Mouse (Mus musculus) myocyte (in vitro differentiated cells): ENCODE measurements around the gene Coro7. TPM values are rescaled to one million over a fixed set of nuclear protein-coding genes. Genes with fewer than 3 reads are reported as not detected.

Experiments used
- H3K27me3 ChIP-seq: one replicate; pipeline ENCODE4 v1.6.1; 2011; ENCODE audit not compliant: control insufficient read depth, insufficient read depth, insufficient read length
- H3K36me3 ChIP-seq: one replicate; pipeline ENCODE4 v1.6.1; 2011; ENCODE audit not compliant: control insufficient read depth, insufficient read depth
- H3K4me2 ChIP-seq: one replicate; pipeline ENCODE4 v1.6.1; 2011; ENCODE audit warnings: low read depth, control low read depth
- H3K4me3 ChIP-seq: one replicate; pipeline ENCODE4 v1.5.1; 2011; ENCODE audit warnings: mild to moderate bottlenecking, control low read depth, moderate library complexity
- H3K79me2 ChIP-seq: one replicate; pipeline ENCODE4 v1.6.1; 2011; ENCODE audit not compliant: control insufficient read depth, insufficient read depth
- H3ac ChIP-seq: one replicate; pipeline ENCODE4 v1.6.1; 2011; ENCODE audit not compliant: control insufficient read depth, insufficient read length
- CEBPB ChIP-seq: IDR thresholded peaks from 2 replicates; pipeline ENCODE4 v1.6.1; 2011; ENCODE audit warnings: mild to moderate bottlenecking, moderate library complexity; ENCODE audit not compliant: poor library complexity, insufficient read depth, severe bottlenecking
- E2F4 ChIP-seq: IDR thresholded peaks from one replicate; pipeline ENCODE4 v1.6.1; 2011; ENCODE audit warnings: mild to moderate bottlenecking, control low read depth, moderate library complexity; ENCODE audit not compliant: insufficient read depth
- MAX ChIP-seq: IDR thresholded peaks from one replicate; pipeline ENCODE4 v1.6.1; 2011; ENCODE audit warnings: low read depth, mild to moderate bottlenecking, control low read depth
- MYOD1 ChIP-seq, 3 experiments: IDR thresholded peaks; one replicate each; pipeline ENCODE4 v1.6.1; 2011; ENCODE audit warnings: control low read depth in 2 of 3, low read depth in 2 of 3, mild to moderate bottlenecking in 2 of 3, moderate library complexity in 1 of 3; ENCODE audit not compliant: insufficient read length in 2 of 3, control insufficient read depth in 1 of 3
- MYOG ChIP-seq, 3 experiments: IDR thresholded peaks; one replicate each; pipeline ENCODE4 v1.6.1; 2011; ENCODE audit warnings: control low read depth in 2 of 3, low read depth in 2 of 3, mild to moderate bottlenecking in 2 of 3; ENCODE audit not compliant: insufficient read length in 2 of 3, control insufficient read depth in 1 of 3, insufficient read depth in 1 of 3
- POLR2A ChIP-seq: IDR thresholded peaks from one replicate; pipeline ENCODE4 v1.6.1; 2011; ENCODE audit warnings: low read depth, mild to moderate bottlenecking, control low read depth, moderate library complexity; ENCODE audit not compliant: insufficient read length
- POLR2AphosphoS2 ChIP-seq: IDR thresholded peaks from one replicate; pipeline ENCODE4 v1.6.1; 2011; ENCODE audit warnings: low read depth, control low read depth; ENCODE audit not compliant: insufficient read length
- REST ChIP-seq: IDR thresholded peaks from one replicate; pipeline ENCODE4 v1.6.1; 2011; ENCODE audit warnings: mild to moderate bottlenecking, control low read depth, moderate library complexity; ENCODE audit not compliant: insufficient read depth, insufficient read length
- SRF ChIP-seq: IDR thresholded peaks from one replicate; pipeline ENCODE4 v1.6.1; 2011; ENCODE audit warnings: low read depth; ENCODE audit not compliant: control insufficient read depth, insufficient read length
- TCF12 ChIP-seq: IDR thresholded peaks from one replicate; pipeline ENCODE4 v1.6.1; 2011; ENCODE audit warnings: mild to moderate bottlenecking, control low read depth; ENCODE audit not compliant: poor library complexity, insufficient read depth, severe bottlenecking
- TCF3 ChIP-seq: IDR thresholded peaks from one replicate; pipeline ENCODE4 v1.6.1; 2011; ENCODE audit warnings: low read depth, control low read depth; ENCODE audit not compliant: insufficient read length
- USF1 ChIP-seq: IDR thresholded peaks from one replicate; pipeline ENCODE4 v1.6.1; 2011; ENCODE audit warnings: low read depth, mild to moderate bottlenecking, control low read depth, moderate library complexity
- polyA plus RNA-seq: library from polyadenylated mRNA; unstranded; fragments of >200 nt; fragmentation: generic; extraction: Trizol; gene quantifications from one replicate; pipeline ENCODE4 v1.2.1, GENCODE M21; 2012; ENCODE audit warnings: missing spikeins

Gene Coro7
- polyA plus RNA-seq, 1 experiment, result 15.2 TPM

DNA sequence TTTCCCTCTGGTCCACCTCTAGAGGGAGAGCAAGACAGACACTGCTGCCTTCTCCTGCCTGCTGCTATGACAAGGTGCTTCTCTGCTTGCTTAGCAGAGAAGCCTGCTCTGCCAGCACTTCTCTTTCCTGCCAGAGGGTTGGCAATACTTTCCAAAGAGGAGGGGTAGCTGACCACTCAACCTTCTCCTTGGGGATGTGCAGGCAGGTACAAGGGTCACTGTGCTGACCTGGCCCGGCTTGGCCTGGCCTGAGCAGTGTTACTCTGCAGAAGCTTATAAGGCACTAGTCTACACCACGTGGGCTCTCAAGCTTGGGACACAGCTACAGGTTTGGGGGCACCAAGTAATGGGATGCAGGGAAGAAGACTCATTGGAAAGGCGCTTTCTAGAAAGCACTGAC is 64.9 kb downstream of the Coro7 start:
- TF ChIP-seq POLR2AphosphoS2 (no peak), MYOD1 (IDR thresholded peaks at IDR 0.05; ENCODE audit: control insufficient read depth in 1 of 3, insufficient read length in 2 of 3, low read depth in 2 of 3) (no peak)
- Histone ChIP-seq H3K4me2 (no peak overlapping the region), H3K4me3 (no peak overlapping the region), H3K27me3 (no peaks in the 10 kb centered on the region), H3ac (no peak overlapping the region), H3K36me3 (peaks cover 18% of the 10 kb centered on the region), H3K79me2 (peaks cover 10% of the 10 kb centered on the region)

DNA sequence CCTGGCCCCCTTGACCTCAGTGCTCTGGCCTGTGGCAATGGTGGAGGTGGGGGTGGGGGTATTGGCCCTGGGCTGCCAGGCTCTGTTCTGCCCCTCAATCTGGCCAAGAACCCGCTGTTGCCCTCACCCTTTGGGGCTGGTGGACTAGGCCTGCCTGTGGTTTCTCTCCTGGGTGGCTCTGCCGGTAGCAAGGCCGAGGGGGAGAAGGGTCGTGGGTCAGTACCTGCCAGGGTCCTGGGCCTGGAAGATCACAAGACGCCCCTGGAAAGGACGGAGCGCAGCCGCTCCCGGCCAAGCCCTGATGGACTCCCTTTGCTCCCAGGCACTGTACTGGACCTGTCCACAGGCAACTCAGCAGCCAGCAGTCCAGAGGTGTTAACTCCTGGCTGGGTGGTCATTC is 65.8 kb downstream of the Coro7 start:
- TF ChIP-seq POLR2A (peak; percentile 21), E2F4 (no peak)
- H3ac ChIP-seq, result no peak overlapping the region
- peaks cover 23% of the 10 kb centered on the region for H3K36me3 ChIP-seq
- H3K27me3 ChIP-seq, result no peaks in the 10 kb centered on the region
- H3K4me2 ChIP-seq, result no peak overlapping the region
- H3K4me3 ChIP-seq, result no peak overlapping the region
- H3K79me2 ChIP-seq, result peaks cover 9% of the 10 kb centered on the region

DNA sequence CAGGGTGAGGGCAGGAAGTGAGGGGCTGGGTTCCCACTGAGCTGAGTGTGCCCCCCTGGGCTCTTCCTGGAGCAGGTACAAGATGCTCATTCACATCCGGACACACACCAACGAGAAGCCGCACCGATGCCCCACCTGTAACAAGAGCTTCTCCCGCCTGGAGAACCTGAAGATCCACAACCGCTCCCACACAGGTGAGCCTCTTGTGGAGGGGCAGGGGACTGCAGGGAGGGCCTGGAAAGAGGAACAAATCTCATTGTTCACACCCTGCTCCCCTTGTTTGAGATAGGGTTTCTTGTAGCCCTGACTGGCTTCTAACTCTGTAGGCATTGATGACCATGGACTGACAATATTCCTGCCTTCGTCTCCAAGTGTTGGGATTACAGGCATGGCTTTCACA is 67.9 kb downstream of the Coro7 start:
- Histone ChIP-seq H3K4me3 (no peak overlapping the region), H3ac (no peak overlapping the region), H3K36me3 (peaks cover 24% of the 10 kb centered on the region), H3K4me2 (no peak overlapping the region), H3K27me3 (no peaks in the 10 kb centered on the region), H3K79me2 (peaks cover 22% of the 10 kb centered on the region)
- no peak for TF ChIP-seq USF1
- no peak for TF ChIP-seq E2F4
- no peak for TF ChIP-seq REST
- no peak for TF ChIP-seq POLR2A
- TF ChIP-seq CEBPB, result no peak
- TF ChIP-seq SRF, result no peak
- TF ChIP-seq TCF3, result no peak
- no peak for TF ChIP-seq MYOG (IDR thresholded peaks at IDR 0.05; ENCODE audit: control insufficient read depth in 1 of 3, insufficient read depth in 1 of 3, insufficient read length in 2 of 3, low read depth in 2 of 3)
- TF ChIP-seq POLR2AphosphoS2, result no peak
- no peak for TF ChIP-seq TCF12
- TF ChIP-seq MAX, result no peak
- no peak for TF ChIP-seq MYOD1 (IDR thresholded peaks at IDR 0.05; ENCODE audit: control insufficient read depth in 1 of 3, insufficient read length in 2 of 3, low read depth in 2 of 3)

DNA sequence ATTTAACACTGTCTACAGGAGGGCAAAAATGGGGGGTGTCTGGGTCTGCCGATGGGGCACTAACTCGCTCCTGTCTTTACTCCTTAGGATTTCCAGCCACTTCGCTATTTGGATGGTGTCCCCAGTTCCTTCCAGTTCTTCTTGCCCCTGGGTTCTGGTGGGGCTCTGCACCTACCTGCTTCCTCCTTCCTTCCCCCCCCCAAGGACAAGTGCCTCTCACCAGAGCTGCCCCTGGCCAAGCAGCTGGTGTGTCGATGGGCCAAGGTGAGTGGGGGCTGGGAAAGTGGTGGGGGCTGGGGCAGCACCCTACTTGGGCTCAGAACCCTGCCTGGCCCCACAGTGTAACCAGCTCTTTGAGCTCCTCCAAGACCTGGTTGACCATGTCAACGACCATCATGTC is 68.4 kb downstream of the Coro7 start:
- Histone ChIP-seq H3ac (no peak overlapping the region), H3K36me3 (peaks cover 24% of the 10 kb centered on the region), H3K4me2 (no peak overlapping the region), H3K79me2 (peaks cover 27% of the 10 kb centered on the region), H3K4me3 (no peak overlapping the region), H3K27me3 (no peaks in the 10 kb centered on the region)
- no peak for TF ChIP-seq MYOG (IDR thresholded peaks at IDR 0.05; ENCODE audit: control insufficient read depth in 1 of 3, insufficient read depth in 1 of 3, insufficient read length in 2 of 3, low read depth in 2 of 3)
- TF ChIP-seq SRF, result no peak
- no peak for TF ChIP-seq POLR2A
- no peak for TF ChIP-seq CEBPB
- TF ChIP-seq TCF12, result no peak
- no peak for TF ChIP-seq POLR2AphosphoS2
- TF ChIP-seq REST, result no peak
- no peak for TF ChIP-seq MAX
- no peak for TF ChIP-seq E2F4
- no peak for TF ChIP-seq TCF3
- TF ChIP-seq MYOD1 (IDR thresholded peaks at IDR 0.05; ENCODE audit: control insufficient read depth in 1 of 3, insufficient read length in 2 of 3, low read depth in 2 of 3), result no peak
- TF ChIP-seq USF1, result no peak

- H3ac ChIP-seq, result no peak overlapping the region
- H3K36me3 ChIP-seq, result peaks cover 21% of the 10 kb centered on the region
- H3K4me2 ChIP-seq, result peak overlapping the region; percentile 60
- no peak overlapping the region for H3K4me3 ChIP-seq
- TF ChIP-seq POLR2A (no peak), CEBPB (no peak), POLR2AphosphoS2 (no peak), REST (no peak), SRF (no peak), MYOD1 (IDR thresholded peaks at IDR 0.05; ENCODE audit: control insufficient read depth in 1 of 3, insufficient read length in 2 of 3, low read depth in 2 of 3) (no peak), MYOG (IDR thresholded peaks at IDR 0.05; ENCODE audit: control insufficient read depth in 1 of 3, insufficient read depth in 1 of 3, insufficient read length in 2 of 3, low read depth in 2 of 3) (no peak), TCF12 (no peak), USF1 (no peak), MAX (no peak), E2F4 (no peak), TCF3 (no peak)
- H3K27me3 ChIP-seq, result no peaks in the 10 kb centered on the region
- H3K79me2 ChIP-seq, result peaks cover 52% of the 10 kb centered on the region
These were observed 71.0 kb downstream of the Coro7 start for GRCm38 (mm10) chr16:4608532-4609059.
